Mouse (Mus musculus) hindbrain, embryonic 14.5 days (tissue): ENCODE data around the gene Olfr1167. TPM values are rescaled to one million over a fixed set of nuclear protein-coding genes. Genes with fewer than 3 reads are reported as not detected.
"Not testable (repeated sequence)": the region's sequence is repeated elsewhere in the genome, so short reads cannot be mapped to it uniquely, and the experiment has no call there.

Source experiments
- ATAC-seq: fragments of 200-750 bp; cut with Nextera tagmentation; 2 replicates; pipeline ENCODE4 v1.8.0; 2017; ENCODE audit warnings: moderate number of reproducible peaks, mild to moderate bottlenecking, moderate TSS enrichment, moderate library complexity; ENCODE audit not compliant: low FRiP score
- DNase-seq: peaks from one replicate; pipeline ENCODE4 v3.0.0-alpha.2; 2015; ENCODE audit warnings: low spot score
- H3K27ac ChIP-seq: fragments of 300-500 bp; sonication (generic); 2 replicates; pipeline ENCODE4 v1.5.1; 2014; ENCODE audit warnings: mild to moderate bottlenecking, moderate library complexity
- H3K27me3 ChIP-seq: fragments of 300-500 bp; sonication (generic); 2 replicates; pipeline ENCODE4 v1.6.1; 2014; ENCODE audit warnings: mild to moderate bottlenecking, low read length, mixed read lengths; ENCODE audit not compliant: control insufficient read depth, insufficient read depth
- H3K36me3 ChIP-seq: fragments of 300-500 bp; sonication (generic); replicated peaks from 2 replicates; pipeline ENCODE4 v1.6.1; 2014; ENCODE audit not compliant: control insufficient read depth, insufficient read depth
- H3K4me1 ChIP-seq: fragments of 300-500 bp; sonication (generic); replicated peaks from 2 replicates; pipeline ENCODE4 v1.6.1; 2014; ENCODE audit warnings: antibody characterized with exemption, low read length, mixed read lengths; ENCODE audit not compliant: control insufficient read depth, insufficient read depth
- H3K4me2 ChIP-seq: fragments of 300-500 bp; sonication (generic); replicated peaks from 2 replicates; pipeline ENCODE4 v1.6.1; 2014; ENCODE audit warnings: mild to moderate bottlenecking, moderate library complexity
- H3K4me3 ChIP-seq: fragments of 300-500 bp; sonication (generic); replicated peaks from 2 replicates; pipeline ENCODE4 v1.5.1; 2014; ENCODE audit warnings: mild to moderate bottlenecking, low read length
- H3K9ac ChIP-seq: fragments of 300-500 bp; sonication (generic); 2 replicates; pipeline ENCODE4 v1.6.1; 2014
- H3K9me3 ChIP-seq: fragments of 300-500 bp; sonication (generic); 2 replicates; pipeline ENCODE4 v1.6.1; 2016; ENCODE audit warnings: low read length; ENCODE audit not compliant: control insufficient read depth
- WGBS: fragments of 180-500 bp; shearing (Covaris S2); extraction: QIAGEN DNeasy Blood & Tissue Kit; methylation state at CpG from one replicate; pipeline ENCODE4 v1.1.7; 2014; 5-methylcytosine and 5-hydroxymethylcytosine counted together
- polyA plus RNA-seq: library from polyadenylated mRNA; unstranded; fragments of >200 nt; fragmentation: Nextera tagmentation; extraction: Ambion mirVana; gene quantifications from 2 replicates; pipeline ENCODE4 v1.2.1, GENCODE M21; 2014

Gene Olfr1167
- not detected in 2 replicates for polyA plus RNA-seq

GRCm38 (mm10) chr2:88155093-88155492 is at the start of gene Olfr1167:
Olfr1167 (minus strand) TSS chr2:88155193.
- 86% methylated on average over 1 of the region's 1 CpGs for WGBS
- not testable (repeated sequence) for DNase-seq, H3K27me3 ChIP-seq, H3K4me3 ChIP-seq, H3K9me3 ChIP-seq, H3K9ac ChIP-seq, H3K27ac ChIP-seq, ATAC-seq, H3K36me3 ChIP-seq, H3K4me1 ChIP-seq, H3K4me2 ChIP-seq

- H3K4me1 ChIP-seq, result no peaks in the 10 kb centered on the region
- ATAC-seq (no peak), DNase-seq (no peak)
- H3K27ac ChIP-seq, result no peak within 1 kb of the TSS
- H3K27me3 ChIP-seq, result no peaks in the 10 kb centered on the region
- H3K4me3 ChIP-seq, result no peak within 1 kb of the TSS
- H3K36me3 ChIP-seq, result no peaks in the 10 kb centered on the region
- no peak within 1 kb of the TSS for H3K9ac ChIP-seq
- H3K9me3 ChIP-seq, result no peaks in the 10 kb centered on the region
- 92% methylated on average over 2 of the region's 2 CpGs for WGBS
- H3K4me2 ChIP-seq, result no peak within 1 kb of the TSS
These were observed 26.6 kb upstream of the Olfr1167 start, which contains the start of gene Olfr1168 for GRCm38 (mm10) chr2:88181580-88181979. Olfr1168 (plus strand) TSS chr2:88181880.

- Histone ChIP-seq H3K27me3 (no peaks in the 10 kb centered on the region), H3K4me1 (no peaks in the 10 kb centered on the region), H3K9me3 (no peaks in the 10 kb centered on the region), H3K4me2 (no peak within 1 kb of the TSS), H3K4me3 (no peak within 1 kb of the TSS), H3K36me3 (no peaks in the 10 kb centered on the region), H3K9ac (no peak within 1 kb of the TSS), H3K27ac (no peak within 1 kb of the TSS)
- no peak for ATAC-seq
- no peak for DNase-seq
- WGBS, result 88% methylated on average over 1 of the region's 1 CpGs
These were observed 26.8 kb downstream of the Olfr1167 start, which contains the start of gene Olfr1166 for GRCm38 (mm10) chr2:88128172-88128571. Olfr1166 (minus strand) TSS chr2:88128272.

Other genes with a start within 250 kb of the Olfr1167 start
- gene Olfr1155, start 210.1 kb downstream of the Olfr1167 start, polyA plus RNA-seq, result not detected in 2 replicates
- gene Olfr1156, start 202.1 kb downstream of the Olfr1167 start, polyA plus RNA-seq, result not detected in 2 replicates
- gene Olfr1157, start 186.9 kb downstream of the Olfr1167 start, polyA plus RNA-seq, result not detected in 2 replicates
- not detected in 2 replicates for gene Olfr74, start 180.5 kb downstream of the Olfr1167 start, polyA plus RNA-seq
- gene Olfr1158, start 165.1 kb downstream of the Olfr1167 start, polyA plus RNA-seq, result not detected in 2 replicates
- gene Olfr1160, start 146.9 kb downstream of the Olfr1167 start, polyA plus RNA-seq, result not detected in 2 replicates
- gene Olfr1161, start 132.4 kb downstream of the Olfr1167 start, polyA plus RNA-seq, result not detected in 2 replicates
- gene Olfr73, start 117.5 kb downstream of the Olfr1167 start, polyA plus RNA-seq, result not detected in 2 replicates
- not detected in 2 replicates for gene Olfr1162, start 104.1 kb downstream of the Olfr1167 start, polyA plus RNA-seq
- not detected in 2 replicates for gene Olfr1163, start 83.4 kb downstream of the Olfr1167 start, polyA plus RNA-seq
- not detected in 2 replicates for gene Olfr1164, start 61.2 kb downstream of the Olfr1167 start, polyA plus RNA-seq
- not detected in 2 replicates for gene Olfr1166, start 26.9 kb downstream of the Olfr1167 start, polyA plus RNA-seq
- not detected in 2 replicates for gene Olfr1168, start 26.7 kb upstream of the Olfr1167 start, polyA plus RNA-seq
- not detected in 2 replicates for gene Olfr1170, start 73.1 kb upstream of the Olfr1167 start, polyA plus RNA-seq
- gene Olfr1173, start 124.7 kb upstream of the Olfr1167 start, polyA plus RNA-seq, result not detected in 2 replicates
- gene Olfr1174-ps, start 159.9 kb upstream of the Olfr1167 start, polyA plus RNA-seq, result not detected in 2 replicates
- not detected in 2 replicates for gene Olfr1175-ps, start 172.0 kb upstream of the Olfr1167 start, polyA plus RNA-seq
- not detected in 2 replicates for gene Olfr1176, start 181.5 kb upstream of the Olfr1167 start, polyA plus RNA-seq
- not detected in 2 replicates for gene Olfr1177-ps, start 191.3 kb upstream of the Olfr1167 start, polyA plus RNA-seq
- gene Olfr1178, start 231.9 kb upstream of the Olfr1167 start, polyA plus RNA-seq, result not detected in 2 replicates